Mouse (Mus musculus) leukemia stem cell, adult 10-12 weeks (primary cell): ENCODE results near the gene Hs2st1. TPM values are rescaled to one million over a fixed set of nuclear protein-coding genes. Genes with fewer than 3 reads are reported as not detected.

ENCODE experiments used
- polyA plus RNA-seq: library from polyadenylated mRNA; stranded (reverse); fragments of >175 nt; gene quantifications from 2 replicates; pipeline ENCODE4 v1.2.3, GENCODE M21; 2012; ENCODE audit warnings: low replicate concordance

Hs2st1 gene
- 3.5 and 4.8 TPM in 2 replicates for polyA plus RNA-seq

GRCm38 (mm10) chr3:144570047-144570815, at the start of gene Hs2st1, which contains the start of gene Selenof:
Gene Hs2st1 (minus strand): TSS chr3:144570181.
Gene Selenof (plus strand): TSS chr3:144570304.

Other genes with a start within 250 kb of the Hs2st1 start
- gene Selenof, start 123 bp upstream of the Hs2st1 start, polyA plus RNA-seq = 12.8 and 23.5 TPM in 2 replicates
- gene Sh3glb1, start 150.2 kb upstream of the Hs2st1 start, polyA plus RNA-seq = 58.3 and 59.8 TPM in 2 replicates
- 0.86 and 1.8 TPM in 2 replicates for gene Clca3a1, start 190.8 kb upstream of the Hs2st1 start, polyA plus RNA-seq
- not detected in 2 replicates for gene Clca3a2, start 249.3 kb upstream of the Hs2st1 start, polyA plus RNA-seq